Mouse (Mus musculus) CH12F3 (cell line): ENCODE data around the gene Olfr221.
"Not testable (repeated sequence)": the region's sequence is repeated elsewhere in the genome, so short reads cannot be mapped to it uniquely, and the experiment has no call there.

Experiments used
- in situ Hi-C: fragments of 300-500 bp; cut with MboI; formaldehyde crosslinking; loops from 2 replicates; pipeline ENCODE4 v1.14.3; 2020; ENCODE audit warnings: low sequenced_read_pairs

The Olfr221 gene

GRCm38 (mm10) chr14:52042359-52042758 is at the start of gene Olfr221:
TSS of gene Olfr221 (minus strand) at chr14:52042459.
- in situ Hi-C loops, result not testable (repeated sequence)

- in situ Hi-C loops, result no loop called here
Observed at GRCm38 (mm10) chr14:52083083-52083482, 40.8 kb upstream of the Olfr221 start.

- in situ Hi-C loops, result no loop called here
Observed at GRCm38 (mm10) chr14:52071599-52072137, 29.4 kb upstream of the Olfr221 start.

GRCm38 (mm10) chr14:52066135-52066534 is 23.9 kb upstream of the Olfr221 start:
- in situ Hi-C loops, result no loop called here

- in situ Hi-C loops, result no loop called here
Observed at GRCm38 (mm10) chr14:52061798-52062197, 19.5 kb upstream of the Olfr221 start.

- in situ Hi-C loops, result no loop called here
Observed at GRCm38 (mm10) chr14:52060800-52061199, 18.5 kb upstream of the Olfr221 start.

- in situ Hi-C loops, result no loop called here
Observed at GRCm38 (mm10) chr14:52059982-52060381, 17.7 kb upstream of the Olfr221 start.

GRCm38 (mm10) chr14:52052720-52053119 is 10.5 kb upstream of the Olfr221 start:
- in situ Hi-C loops, result not testable (repeated sequence)

GRCm38 (mm10) chr14:52045966-52046565 is 3.8 kb upstream of the Olfr221 start:
- in situ Hi-C loops, result no loop called here

- in situ Hi-C loops, result no loop called here
Observed at GRCm38 (mm10) chr14:52044901-52045678, 2.8 kb upstream of the Olfr221 start.

- in situ Hi-C loops, result no loop called here
Observed at GRCm38 (mm10) chr14:52043446-52043845, 1.2 kb upstream of the Olfr221 start.

- in situ Hi-C loops, result no loop called here
Observed at GRCm38 (mm10) chr14:52039332-52039731, 2.9 kb downstream of the Olfr221 start.

- in situ Hi-C loops, result no loop called here
Observed at GRCm38 (mm10) chr14:52035926-52036325, 6.3 kb downstream of the Olfr221 start.

GRCm38 (mm10) chr14:52026342-52026741 is 15.9 kb downstream of the Olfr221 start:
- in situ Hi-C loops, result no loop called here

- in situ Hi-C loops, result no loop called here
Observed at GRCm38 (mm10) chr14:52024133-52024532, 18.1 kb downstream of the Olfr221 start.

GRCm38 (mm10) chr14:52022709-52023459 is 19.4 kb downstream of the Olfr221 start:
- in situ Hi-C loops, result no loop called here

GRCm38 (mm10) chr14:52022244-52022708 is 20.0 kb downstream of the Olfr221 start:
- in situ Hi-C loops, result no loop called here

GRCm38 (mm10) chr14:52021568-52022212 is 20.6 kb downstream of the Olfr221 start:
- in situ Hi-C loops, result no loop called here

- in situ Hi-C loops, result no loop called here
Observed at GRCm38 (mm10) chr14:52021138-52021529, 21.1 kb downstream of the Olfr221 start.

GRCm38 (mm10) chr14:52020486-52021137 is 21.6 kb downstream of the Olfr221 start, which contains the start of gene Zfp219:
TSS of gene Zfp219 (minus strand) at chr14:52020733.
- in situ Hi-C loops, result no loop called here
